Comparison of ENCODE assay signal across 35 mouse cellular contexts in the genomic region with DNA sequence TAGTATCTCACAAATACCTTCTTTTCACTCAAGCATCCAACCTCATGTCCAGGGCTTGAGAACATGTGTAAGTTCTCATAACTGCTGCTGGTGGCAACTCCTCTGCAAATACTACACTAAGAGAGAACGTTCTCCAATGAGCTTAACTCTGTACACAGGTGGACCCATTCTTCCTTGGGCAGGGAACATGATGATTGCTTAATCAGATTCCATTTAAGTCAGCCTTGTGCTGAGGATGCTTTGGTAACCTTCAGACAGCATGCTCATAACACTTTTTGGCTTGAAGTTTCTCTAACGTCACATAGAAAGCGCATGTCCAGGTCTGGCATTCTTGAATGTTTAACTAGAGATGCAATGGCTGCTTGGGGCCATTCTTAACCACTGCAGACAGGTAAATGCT.
"Had no signal": no experiment of that assay in that cellular context is flagged by ENCODE, and none has a peak within 500 bp of the region (broad histone marks: within the 10 kb centered on the region; RNA-seq: fewer than 3 reads in every experiment).

No protein-coding gene starts in this region.

- ATAC-seq: hindbrain, embryonic 16.5 days; hindbrain, postnatal 0 days; inflammation-experienced regulatory T-cells, adult 6 months; intestine, embryonic 15.5 days; intestine, embryonic 16.5 days; intestine, postnatal 0 days had no signal

- DNase-seq: heart, postnatal 10 days; heart, postnatal 14 days; heart, postnatal 36 days; heart, postnatal 4 days; kidney, adult 11 months; kidney, adult 18-20 months; kidney, adult 2 months; kidney, adult 8-10 months; kidney, adult 9 months; kidney, postnatal 10 days; kidney, postnatal 14 days; kidney, postnatal 25 days; kidney, postnatal 36 days; kidney, postnatal 4 days; layer of hippocampus, adult 9-11 months; layer of hippocampus, postnatal 36 days had no signal

- H3K27me3 ChIP-seq: heart, embryonic 12.5 days; heart, embryonic 13.5 days; heart, embryonic 15.5 days; hindbrain, embryonic 12.5 days; hindbrain, embryonic 13.5 days; hindbrain, embryonic 15.5 days; intestine, embryonic 15.5 days; kidney, embryonic 15.5 days had no signal

- H3K4me3 ChIP-seq: heart, embryonic 10.5 days; heart, embryonic 12.5 days; heart, embryonic 13.5 days; heart, embryonic 15.5 days; hindbrain, embryonic 10.5 days; hindbrain, embryonic 12.5 days; hindbrain, embryonic 13.5 days; hindbrain, embryonic 15.5 days; intestine, embryonic 15.5 days; kidney, embryonic 15.5 days; layer of hippocampus, adult 2 months had no signal

- H3K9ac ChIP-seq: heart, embryonic 12.5 days; heart, embryonic 13.5 days; heart, embryonic 15.5 days; hindbrain, embryonic 12.5 days; hindbrain, embryonic 13.5 days; hindbrain, embryonic 14.5 days; hindbrain, embryonic 15.5 days; intestine, embryonic 15.5 days; kidney, embryonic 15.5 days had no signal

- H3K9me3 ChIP-seq: heart, embryonic 10.5 days; heart, embryonic 12.5 days; heart, embryonic 13.5 days; heart, embryonic 15.5 days; hindbrain, embryonic 10.5 days; hindbrain, embryonic 12.5 days; hindbrain, embryonic 13.5 days; hindbrain, embryonic 15.5 days; intestine, embryonic 15.5 days; kidney, embryonic 15.5 days had no signal

- H3K36me3 ChIP-seq: heart, embryonic 10.5 days; heart, embryonic 12.5 days; heart, embryonic 13.5 days; heart, embryonic 15.5 days; hindbrain, embryonic 10.5 days; hindbrain, embryonic 12.5 days; hindbrain, embryonic 13.5 days; hindbrain, embryonic 15.5 days; intestine, embryonic 15.5 days; kidney, embryonic 15.5 days had no signal

- H3K4me2 ChIP-seq: heart, embryonic 11.5 days; heart, embryonic 12.5 days; heart, embryonic 13.5 days; heart, embryonic 15.5 days; hindbrain, embryonic 12.5 days; hindbrain, embryonic 13.5 days; hindbrain, embryonic 14.5 days; hindbrain, embryonic 15.5 days; intestine, embryonic 15.5 days; kidney, embryonic 15.5 days had no signal

- H3K27ac ChIP-seq: heart, embryonic 10.5 days; heart, embryonic 13.5 days; heart, embryonic 15.5 days; hindbrain, embryonic 10.5 days; hindbrain, embryonic 12.5 days; hindbrain, embryonic 13.5 days; hindbrain, embryonic 14.5 days; hindbrain, embryonic 15.5 days; hindbrain, postnatal 0 days; intestine, embryonic 15.5 days; kidney, embryonic 15.5 days; kidney, postnatal 0 days; layer of hippocampus, adult 2 months had no signal

- H3K4me1 ChIP-seq: heart, embryonic 10.5 days; heart, embryonic 12.5 days; heart, embryonic 13.5 days; heart, embryonic 15.5 days; hindbrain, embryonic 10.5 days; hindbrain, embryonic 12.5 days; hindbrain, embryonic 13.5 days; hindbrain, embryonic 15.5 days; intestine, embryonic 15.5 days; kidney, embryonic 15.5 days had no signal
